Mouse (Mus musculus) cortical plate, adult 2 months (tissue): Measurements from ENCODE around the gene Wdr90.

ENCODE experiments used
- CTCF ChIP-seq: fragments of 200-500 bp; IDR thresholded peaks from 2 replicates; pipeline ENCODE4 v1.5.1; 2011; ENCODE audit warnings: mild to moderate bottlenecking, control low read depth, low read length; ENCODE audit not compliant: insufficient read depth; ENCODE audit errors: extremely low read depth
- POLR2A ChIP-seq: fragments of 200-500 bp; IDR thresholded peaks from 2 replicates; pipeline ENCODE4 v1.6.1; 2011; ENCODE audit warnings: mild to moderate bottlenecking, low read length, control low read depth; ENCODE audit not compliant: insufficient read depth; ENCODE audit errors: extremely low read depth

DNA sequence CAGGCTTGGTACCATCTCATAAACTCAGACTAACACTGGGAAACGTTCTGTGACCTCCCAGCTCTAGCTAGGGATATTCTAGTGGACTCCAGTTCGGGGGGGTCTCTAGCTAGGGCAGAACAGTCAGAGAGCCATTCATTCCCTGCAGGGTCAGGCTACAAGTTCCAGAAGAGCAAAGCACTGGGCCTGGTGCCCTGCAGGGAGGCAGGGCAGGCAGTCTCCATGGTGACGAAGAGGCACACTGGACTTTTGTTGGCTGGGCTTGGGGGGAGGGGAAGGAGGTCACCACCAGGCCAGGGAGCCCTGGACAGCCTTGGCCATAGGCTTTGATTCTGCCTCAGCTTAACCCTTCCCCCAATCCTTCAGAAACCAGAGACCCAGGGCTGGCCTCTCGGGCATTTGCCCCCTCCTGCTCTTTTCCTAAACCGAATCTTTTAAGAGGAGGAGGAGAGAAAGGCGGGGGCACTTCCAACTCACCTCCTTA is 65.7 kb downstream of the Wdr90 start, which contains the start of gene AC134908.4:
- TF ChIP-seq POLR2A = no peak
- no peak for TF ChIP-seq CTCF
